Mouse (Mus musculus): ENCODE results near the gene B3gntl1. TPM values are rescaled to one million over a fixed set of nuclear protein-coding genes. Genes with fewer than 3 reads are reported as not detected.
A peak's percentile ranks its signal among the peaks of the same experiment; 100 is the strongest.
"Not testable (repeated sequence)": the region's sequence is repeated elsewhere in the genome, so short reads cannot be mapped to it uniquely, and the experiment has no call there.

The B3gntl1 gene
- total RNA-seq, 4 experiments from 2014 or later = 2.3 to 2.8 (median 2.5) TPM

DNA sequence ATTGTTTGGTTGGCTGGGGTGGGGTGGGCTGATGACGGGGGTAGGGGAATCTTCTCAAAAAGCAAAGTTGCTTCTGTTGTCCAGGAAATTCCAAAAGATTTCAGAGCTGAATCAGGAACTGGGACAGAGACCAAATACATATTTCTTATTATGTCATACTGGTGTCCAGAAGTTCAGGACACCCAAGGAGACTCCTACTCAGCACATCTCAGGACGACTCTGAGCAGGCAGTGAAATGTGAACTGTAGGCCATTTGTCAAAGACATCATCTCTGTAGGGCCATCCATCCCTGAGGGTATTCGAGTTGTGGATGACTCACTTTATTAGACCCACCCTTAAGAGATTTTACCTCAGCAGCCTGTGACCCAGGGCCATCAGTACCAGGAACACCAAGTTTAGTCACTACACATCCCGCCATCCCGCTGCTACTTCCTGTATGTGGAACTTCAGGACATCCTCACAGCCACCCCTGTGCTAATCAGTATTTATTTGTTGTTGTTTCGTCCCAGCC is 12.6 kb upstream of the B3gntl1 start:
- DNase-seq (ENCODE audit: low spot score in 2 of 2) = no peak

- no peak for DNase-seq (ENCODE audit: low spot score in 2 of 2)
These were observed 10.3 kb upstream of the B3gntl1 start for GRCm38 (mm10) chr11:121683243-121683642.

DNA sequence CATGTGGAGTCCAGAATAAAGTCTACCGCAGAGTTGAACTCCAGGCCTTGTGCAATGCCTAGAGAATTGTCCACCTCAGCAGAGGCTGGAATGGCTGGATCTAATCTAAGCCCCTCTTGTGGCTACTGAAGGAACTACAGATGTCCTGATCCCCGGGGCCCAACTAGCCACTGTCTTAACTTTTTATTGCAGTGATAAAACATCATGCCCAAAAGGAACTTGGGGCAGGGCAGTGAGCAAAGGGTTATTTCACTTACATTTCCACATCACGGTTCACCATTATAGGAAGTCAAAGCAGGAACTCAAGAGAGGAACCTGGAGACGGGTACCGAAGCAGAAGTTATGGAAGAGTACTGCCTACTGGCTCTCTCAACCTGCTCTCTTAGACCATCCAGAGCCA is 7.8 kb upstream of the B3gntl1 start:
- DNase-seq (ENCODE audit: low spot score in 2 of 2) = no peak

GRCm38 (mm10) chr11:121679581-121679980 is 6.6 kb upstream of the B3gntl1 start:
- no peak for DNase-seq (ENCODE audit: low spot score in 2 of 2)

- DNase-seq (ENCODE audit: low spot score in 2 of 2) = no peak
These were observed 3.9 kb upstream of the B3gntl1 start for GRCm38 (mm10) chr11:121676836-121677235.

DNA sequence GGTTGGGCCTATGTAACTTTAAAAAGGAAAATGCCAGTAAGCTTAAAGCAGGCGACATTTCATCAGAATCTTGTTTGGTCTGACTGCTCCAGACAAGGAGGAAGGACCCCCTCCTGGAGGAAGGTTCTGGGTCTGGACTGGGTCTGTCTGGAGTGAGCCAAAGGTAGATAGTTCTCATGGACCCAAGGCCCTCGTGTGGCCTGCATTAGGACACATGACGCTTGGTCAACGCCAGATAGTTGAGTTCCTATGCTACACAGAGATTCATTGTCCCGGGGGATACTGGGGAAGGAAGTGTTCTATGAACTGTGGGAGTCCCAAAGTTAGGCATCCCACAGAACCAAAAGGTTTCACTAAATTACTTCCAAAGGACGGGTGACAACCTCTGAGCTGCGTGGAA is 676 bp upstream of the B3gntl1 start:
- no peak for DNase-seq (ENCODE audit: low spot score in 2 of 2)

DNA sequence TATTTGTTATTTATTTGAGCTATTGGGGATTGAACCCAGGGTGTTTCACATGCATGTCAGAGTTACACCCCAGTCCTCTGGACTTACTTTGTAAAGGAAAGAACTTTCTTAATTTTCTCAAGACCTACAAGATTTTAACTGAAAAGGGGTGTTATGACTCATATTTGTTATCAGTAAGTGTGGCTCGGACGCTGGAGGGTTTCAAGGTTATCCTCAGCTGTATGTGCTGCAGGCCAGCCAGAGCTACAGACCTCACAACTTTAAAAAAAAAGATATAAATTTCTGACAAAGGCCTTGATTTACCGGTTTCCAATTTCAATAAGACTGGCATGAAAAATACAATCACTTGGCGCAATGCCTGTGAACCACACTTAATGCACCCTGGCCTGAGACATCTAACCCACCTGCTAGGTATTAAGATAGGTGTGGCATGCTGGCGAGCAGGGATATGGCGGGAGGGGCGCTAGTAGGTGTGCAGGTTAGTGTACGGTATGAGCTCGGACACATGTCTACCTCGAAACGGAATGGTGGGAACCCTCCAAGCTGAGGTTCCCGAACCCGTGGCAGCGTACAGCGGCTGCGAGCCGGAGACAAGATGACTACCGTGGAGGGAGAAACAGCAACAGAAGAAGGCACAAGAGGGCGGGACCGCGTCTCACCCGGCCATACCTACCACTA is 502 bp downstream of the B3gntl1 start:
- no peak for DNase-seq (ENCODE audit: low spot score in 2 of 2)

GRCm38 (mm10) chr11:121670926-121671325 is 2.0 kb downstream of the B3gntl1 start:
- DNase-seq (ENCODE audit: low spot score in 2 of 2) = no peak

DNA sequence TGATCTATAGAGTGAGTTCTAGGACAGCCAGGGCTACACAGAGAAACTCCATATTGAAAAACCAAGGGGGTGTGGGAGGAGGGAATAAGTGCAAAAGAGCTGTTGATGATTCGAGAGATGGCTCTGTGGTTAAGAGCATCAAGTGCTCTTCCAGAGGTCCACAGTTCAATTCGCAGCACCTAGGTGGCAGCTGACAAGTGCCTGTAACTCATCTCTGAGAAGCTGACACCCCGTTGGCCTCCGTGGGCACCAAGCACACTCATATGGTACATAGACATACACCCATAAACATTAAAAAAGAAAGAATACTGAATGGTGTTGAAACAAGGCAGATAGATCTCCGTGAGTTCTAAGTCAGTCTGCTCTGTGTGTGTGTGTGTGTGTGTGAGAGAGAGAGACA is 4.2 kb downstream of the B3gntl1 start:
- no peak for DNase-seq (ENCODE audit: low spot score in 2 of 2)

GRCm38 (mm10) chr11:121667541-121667940 is 5.4 kb downstream of the B3gntl1 start:
- no peak for DNase-seq (ENCODE audit: low spot score in 2 of 2)

GRCm38 (mm10) chr11:121661116-121661515 is 11.8 kb downstream of the B3gntl1 start:
- DNase-seq (ENCODE audit: low spot score in 2 of 2) = no peak

DNA sequence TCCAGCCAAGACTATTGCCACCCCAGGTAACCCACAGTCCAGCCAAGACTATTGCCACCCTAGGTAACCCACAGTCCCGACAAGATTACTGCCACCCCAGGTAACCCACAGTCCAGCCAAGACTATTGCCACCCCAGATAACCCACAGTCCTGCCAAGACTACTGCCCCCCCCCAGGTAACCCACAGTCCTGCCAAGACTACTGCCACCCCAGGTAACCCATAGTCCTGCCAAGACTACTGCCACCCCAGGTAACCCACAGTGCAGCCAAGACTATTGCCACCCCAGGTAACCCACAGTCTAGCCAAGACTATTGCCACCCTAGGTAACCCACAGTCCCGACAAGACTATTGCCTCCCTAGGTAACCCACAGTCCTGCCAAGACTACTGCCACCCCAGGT is 12.3 kb downstream of the B3gntl1 start:
- DNase-seq (ENCODE audit: low spot score in 2 of 2) = not testable (repeated sequence)

- no peak for DNase-seq (ENCODE audit: low spot score in 2 of 2)
These were observed 14.8 kb downstream of the B3gntl1 start for GRCm38 (mm10) chr11:121658151-121658550.

DNA sequence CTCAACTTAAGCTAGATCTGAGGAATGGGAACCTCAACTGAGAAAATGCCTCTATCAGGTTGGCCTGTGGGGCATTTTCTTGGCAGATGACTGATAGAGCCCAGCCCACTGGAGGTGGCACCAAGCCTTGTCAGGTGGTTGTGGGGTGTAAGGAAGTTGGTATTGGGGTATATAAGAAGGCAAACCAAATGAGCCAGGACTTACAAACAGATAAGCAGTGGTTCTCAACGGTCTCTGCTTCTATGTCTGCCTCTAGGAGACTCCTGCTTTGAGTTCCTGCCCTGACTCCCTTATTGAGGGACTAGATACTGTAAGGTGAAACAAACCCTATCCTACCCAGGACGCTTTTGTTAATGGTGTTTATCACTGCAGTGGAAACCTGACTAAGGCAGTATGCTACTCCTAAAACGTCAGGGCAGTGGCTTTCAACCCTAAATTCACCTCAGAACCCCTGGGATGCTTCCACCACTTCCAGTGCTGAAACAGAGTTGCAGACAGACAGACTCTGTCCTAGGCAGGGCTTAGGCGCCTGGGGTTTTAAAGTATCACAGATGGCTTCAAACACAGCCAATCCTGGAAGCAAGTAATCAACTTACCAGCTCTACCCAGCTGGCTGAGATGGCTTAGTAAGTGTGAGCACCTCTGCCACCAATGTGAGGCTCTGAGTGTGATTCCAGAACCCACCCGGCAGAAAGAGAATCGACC is 17.0 kb downstream of the B3gntl1 start:
- no peak for DNase-seq (ENCODE audit: low spot score in 2 of 2)

- no peak for DNase-seq (ENCODE audit: low spot score in 2 of 2)
These were observed 17.7 kb downstream of the B3gntl1 start for GRCm38 (mm10) chr11:121655166-121655806.

GRCm38 (mm10) chr11:121654406-121654945 is 18.5 kb downstream of the B3gntl1 start:
- DNase-seq (ENCODE audit: low spot score in 2 of 2) = no peak

DNA sequence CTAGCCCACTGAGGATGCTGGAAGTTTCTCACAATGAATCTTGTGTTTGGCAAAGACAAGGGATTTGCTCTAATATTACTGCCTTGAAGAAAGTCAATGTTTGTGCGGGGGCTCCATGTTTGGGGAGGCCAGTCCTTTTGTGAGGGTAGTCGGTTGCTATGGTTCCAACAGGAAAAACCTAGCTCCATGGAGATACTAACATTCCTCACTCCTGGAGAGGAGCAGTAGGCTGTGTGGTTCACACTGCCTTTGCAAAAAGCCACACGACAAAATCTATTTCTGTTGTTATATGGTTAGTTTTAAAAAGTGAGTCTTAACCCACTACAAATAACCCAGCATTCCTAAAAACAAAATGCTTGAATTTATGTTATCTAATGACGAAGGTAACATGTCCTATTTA is 19.3 kb downstream of the B3gntl1 start:
- no peak for DNase-seq (ENCODE audit: low spot score in 2 of 2)

DNA sequence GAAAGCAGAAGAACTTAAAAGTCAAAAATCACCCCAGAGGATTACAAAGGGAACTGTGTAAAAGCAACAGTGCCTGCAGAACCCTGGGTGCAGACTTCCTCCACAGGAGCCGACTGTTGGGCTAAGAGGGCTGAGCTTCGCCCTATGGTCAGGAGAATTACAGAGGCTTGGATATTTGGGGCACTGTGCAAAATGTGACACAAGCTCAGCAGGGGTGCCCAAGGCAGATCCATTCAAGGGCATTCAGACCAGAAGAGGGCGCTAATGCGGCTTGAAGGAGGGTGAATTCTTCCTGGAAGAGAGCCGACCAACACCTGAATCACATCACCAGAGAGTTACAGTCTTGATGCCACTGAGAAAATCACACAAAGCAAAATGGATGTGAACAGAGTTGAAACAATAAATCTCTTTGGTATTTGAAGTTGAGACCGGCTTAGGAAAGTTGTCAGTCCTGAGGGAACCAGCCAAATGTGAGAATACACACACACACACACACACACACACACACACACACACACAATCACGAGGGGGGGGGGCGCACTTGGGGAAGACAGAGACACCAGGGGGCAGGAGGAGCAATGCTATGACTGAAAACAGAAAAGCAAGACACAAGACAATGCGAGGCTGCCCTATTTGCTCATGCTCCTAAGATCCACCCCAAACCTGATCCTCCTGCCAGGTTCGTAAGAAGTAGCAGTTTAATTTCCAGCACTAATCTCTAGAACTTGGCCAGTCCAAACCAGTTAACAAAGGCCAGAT is 20.2 kb downstream of the B3gntl1 start:
- peak; percentile 38 to 55 for DNase-seq (ENCODE audit: low spot score in 2 of 2)

DNA sequence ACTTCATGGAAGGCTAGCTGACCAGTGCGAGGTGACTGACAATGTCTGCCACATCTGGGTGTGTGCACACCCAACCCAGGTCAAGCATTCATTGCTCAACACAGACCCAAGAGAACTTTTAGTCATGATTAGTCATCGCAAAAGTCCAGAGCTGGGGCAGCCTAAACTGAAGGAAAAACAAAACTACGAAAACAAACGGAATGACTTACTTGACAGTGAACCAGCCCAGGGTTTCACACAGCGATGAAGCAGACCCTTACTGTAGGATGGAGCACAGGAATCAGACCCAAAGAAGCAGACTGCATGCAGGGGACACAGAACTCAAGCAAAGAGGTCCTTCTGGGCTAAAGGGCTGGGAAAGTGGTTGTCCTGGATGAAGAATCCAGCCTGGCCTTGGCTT is 21.0 kb downstream of the B3gntl1 start:
- DNase-seq (ENCODE audit: low spot score in 2 of 2) = peak in 1 of 2 experiments; percentile 15

DNA sequence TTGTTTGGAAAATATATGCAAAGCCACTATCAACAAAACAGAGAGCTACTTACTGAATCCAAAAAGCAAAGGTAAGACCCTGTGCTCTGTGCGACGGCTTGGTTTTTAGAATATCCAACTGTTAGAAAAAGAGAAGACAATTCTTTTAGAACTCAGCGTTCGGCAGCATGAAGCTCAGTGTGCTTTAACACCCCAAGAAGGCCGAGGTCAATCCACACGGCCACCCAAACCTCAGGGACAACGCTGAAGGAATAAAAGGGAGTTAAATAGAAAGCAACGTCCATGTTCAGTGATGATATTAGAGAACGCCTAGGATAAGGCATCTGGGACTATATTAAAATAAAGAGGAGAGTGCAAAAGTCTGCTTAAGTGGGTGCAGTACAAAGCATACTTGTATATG is 21.4 kb downstream of the B3gntl1 start:
- no peak for DNase-seq (ENCODE audit: low spot score in 2 of 2)

- DNase-seq (ENCODE audit: low spot score in 2 of 2) = no peak
These were observed 22.3 kb downstream of the B3gntl1 start for GRCm38 (mm10) chr11:121650668-121651067.

Measured in gastrocnemius, adult 8-10 months (tissue).